Mouse (Mus musculus) intestine, embryonic 16.5 days (tissue): ENCODE measurements at regions not wholly inside any gene's neighbourhood (a gene's known extent, or its start where the extent isn't known, plus 50 kb on each side); places are given as distances from the start of the nearest gene placed in this dataset.

ENCODE experiments used
- ATAC-seq: fragments of 200-750 bp; cut with Nextera tagmentation; 2 replicates; pipeline ENCODE4 v1.8.0; 2017; ENCODE audit warnings: moderate TSS enrichment, moderate library complexity
- H3K27ac ChIP-seq: fragments of 300-500 bp; sonication (generic); 2 replicates; pipeline ENCODE4 v1.5.1; 2014; ENCODE audit warnings: mild to moderate bottlenecking, low read length
- H3K27me3 ChIP-seq: fragments of 300-500 bp; sonication (generic); replicated peaks from 2 replicates; pipeline ENCODE4 v1.6.1; 2014; ENCODE audit warnings: low read length, control low read depth, mixed read lengths; ENCODE audit not compliant: control insufficient read depth, insufficient read depth
- H3K36me3 ChIP-seq: fragments of 300-500 bp; sonication (generic); 2 replicates; pipeline ENCODE4 v1.6.1; 2014; ENCODE audit warnings: low read length, control low read depth; ENCODE audit not compliant: control insufficient read depth, insufficient read depth
- H3K4me1 ChIP-seq: fragments of 300-500 bp; sonication (generic); 2 replicates; pipeline ENCODE4 v1.6.1; 2014; ENCODE audit warnings: low read length, control low read depth, mixed read lengths; ENCODE audit not compliant: control insufficient read depth, insufficient read depth
- H3K4me2 ChIP-seq: fragments of 300-500 bp; sonication (generic); 2 replicates; pipeline ENCODE4 v1.6.1; 2014; ENCODE audit warnings: low read depth, low read length, control low read depth
- H3K4me3 ChIP-seq: fragments of 300-500 bp; sonication (generic); 2 replicates; pipeline ENCODE4 v1.5.1; 2014; ENCODE audit warnings: mild to moderate bottlenecking, low read length
- H3K9ac ChIP-seq: fragments of 300-500 bp; sonication (generic); 2 replicates; pipeline ENCODE4 v1.6.1; 2014; ENCODE audit warnings: low read depth, low read length
- H3K9me3 ChIP-seq: fragments of 300-500 bp; sonication (generic); 2 replicates; pipeline ENCODE4 v1.6.1; 2016; ENCODE audit warnings: low read length, control low read depth; ENCODE audit not compliant: control insufficient read depth
- WGBS: fragments of 180-500 bp; shearing (Covaris S2); extraction: QIAGEN DNeasy Blood & Tissue Kit; methylation state at CpG from one replicate; pipeline ENCODE4 v1.1.7; 2014; 5-methylcytosine and 5-hydroxymethylcytosine counted together

GRCm38 (mm10) chr2:128432741-128433140, 158.3 kb upstream of the Spdye4c start:
- H3K9me3 ChIP-seq: no peaks in the 10 kb centered on the region
- WGBS: 87% methylated on average over 3 of the region's 3 CpGs
- no peak overlapping the region for H3K27ac ChIP-seq
- no peaks in the 10 kb centered on the region for H3K27me3 ChIP-seq
- no peaks in the 10 kb centered on the region for H3K36me3 ChIP-seq
- no peak overlapping the region for H3K9ac ChIP-seq
- H3K4me3 ChIP-seq: no peak overlapping the region
- no peak overlapping the region for H3K4me2 ChIP-seq
- H3K4me1 ChIP-seq: peaks cover 17% of the 10 kb centered on the region
- no peak for ATAC-seq

- Histone ChIP-seq H3K9ac (no peak overlapping the region), H3K4me2 (no peak overlapping the region), H3K4me1 (peaks cover 8% of the 10 kb centered on the region), H3K4me3 (no peak overlapping the region), H3K36me3 (no peaks in the 10 kb centered on the region), H3K27ac (no peak overlapping the region), H3K27me3 (no peaks in the 10 kb centered on the region), H3K9me3 (no peaks in the 10 kb centered on the region)
- 80% methylated on average over 9 of the region's 9 CpGs for WGBS
- no peak for ATAC-seq
These were observed 157.4 kb upstream of the Spdye4c start for GRCm38 (mm10) chr2:128433553-128434081.

GRCm38 (mm10) chr2:128434200-128434977, 156.6 kb upstream of the Spdye4c start:
- Histone ChIP-seq H3K4me3 (no peak overlapping the region), H3K36me3 (no peaks in the 10 kb centered on the region), H3K27ac (no peak overlapping the region), H3K9me3 (no peaks in the 10 kb centered on the region), H3K27me3 (no peaks in the 10 kb centered on the region), H3K9ac (no peak overlapping the region), H3K4me1 (peaks cover under 1% of the 10 kb centered on the region), H3K4me2 (no peak overlapping the region)
- ATAC-seq: no peak
- WGBS: 60% methylated on average over 11 of the region's 11 CpGs

GRCm38 (mm10) chr2:128436378-128436777, 154.6 kb upstream of the Spdye4c start:
- no peak overlapping the region for H3K27ac ChIP-seq
- H3K9ac ChIP-seq: no peak overlapping the region
- H3K36me3 ChIP-seq: no peaks in the 10 kb centered on the region
- H3K4me2 ChIP-seq: no peak overlapping the region
- H3K9me3 ChIP-seq: no peaks in the 10 kb centered on the region
- H3K27me3 ChIP-seq: no peaks in the 10 kb centered on the region
- H3K4me3 ChIP-seq: no peak overlapping the region
- H3K4me1 ChIP-seq: no peaks in the 10 kb centered on the region
- ATAC-seq: no peak
- WGBS: 95% methylated on average over 3 of the region's 3 CpGs

GRCm38 (mm10) chr2:128437698-128438097, 153.3 kb upstream of the Spdye4c start:
- WGBS: 39% methylated on average over 7 of the region's 7 CpGs
- H3K36me3 ChIP-seq: no peaks in the 10 kb centered on the region

GRCm38 (mm10) chr2:128438161-128438822, 152.7 kb upstream of the Spdye4c start:
- ATAC-seq: no peak
- no peaks in the 10 kb centered on the region for H3K36me3 ChIP-seq
- no peaks in the 10 kb centered on the region for H3K4me1 ChIP-seq
- no peak overlapping the region for H3K4me3 ChIP-seq
- no peaks in the 10 kb centered on the region for H3K9me3 ChIP-seq
- no peaks in the 10 kb centered on the region for H3K27me3 ChIP-seq
- no peak overlapping the region for H3K4me2 ChIP-seq
- H3K27ac ChIP-seq: no peak overlapping the region
- 52% methylated on average over 12 of the region's 12 CpGs for WGBS
- no peak overlapping the region for H3K9ac ChIP-seq

More at GRCm38 (mm10) chr2:128437698-128438097, 153.3 kb upstream of the Spdye4c start:
- H3K27me3 ChIP-seq: no peaks in the 10 kb centered on the region
- H3K27ac ChIP-seq: no peak overlapping the region
- no peak overlapping the region for H3K9ac ChIP-seq
- no peaks in the 10 kb centered on the region for H3K9me3 ChIP-seq
- H3K4me3 ChIP-seq: no peak overlapping the region
- no peaks in the 10 kb centered on the region for H3K4me1 ChIP-seq
- no peak overlapping the region for H3K4me2 ChIP-seq
- ATAC-seq: no peak

GRCm38 (mm10) chr2:128438897-128439296, 152.1 kb upstream of the Spdye4c start:
- no peaks in the 10 kb centered on the region for H3K4me1 ChIP-seq
- no peak overlapping the region for H3K4me3 ChIP-seq
- H3K36me3 ChIP-seq: no peaks in the 10 kb centered on the region
- WGBS: 78% methylated on average over 2 of the region's 2 CpGs
- H3K9me3 ChIP-seq: no peaks in the 10 kb centered on the region
- H3K4me2 ChIP-seq: no peak overlapping the region
- H3K27me3 ChIP-seq: no peaks in the 10 kb centered on the region
- no peak overlapping the region for H3K9ac ChIP-seq
- ATAC-seq: no peak
- no peak overlapping the region for H3K27ac ChIP-seq

GRCm38 (mm10) chr2:128444599-128445011, 146.4 kb upstream of the Spdye4c start:
- no peaks in the 10 kb centered on the region for H3K4me1 ChIP-seq
- no peaks in the 10 kb centered on the region for H3K36me3 ChIP-seq
- H3K9ac ChIP-seq: no peak overlapping the region
- no peaks in the 10 kb centered on the region for H3K9me3 ChIP-seq
- WGBS: 74% methylated on average over 7 of the region's 7 CpGs
- no peak overlapping the region for H3K4me3 ChIP-seq
- H3K4me2 ChIP-seq: no peak overlapping the region
- H3K27ac ChIP-seq: no peak overlapping the region
- H3K27me3 ChIP-seq: no peaks in the 10 kb centered on the region
- ATAC-seq: no peak

- 95% methylated on average over 5 of the region's 5 CpGs for WGBS
These were observed 145.6 kb upstream of the Spdye4c start for GRCm38 (mm10) chr2:128445443-128445842.

More at GRCm38 (mm10) chr2:128445443-128445842, 145.6 kb upstream of the Spdye4c start:
- Histone ChIP-seq H3K27me3 (no peaks in the 10 kb centered on the region), H3K4me3 (no peak overlapping the region), H3K36me3 (no peaks in the 10 kb centered on the region), H3K9ac (no peak overlapping the region), H3K27ac (no peak overlapping the region), H3K9me3 (no peaks in the 10 kb centered on the region), H3K4me2 (no peak overlapping the region), H3K4me1 (no peaks in the 10 kb centered on the region)
- ATAC-seq: no peak
